Mouse (Mus musculus) small intestine, adult 2 months (tissue): ENCODE measurements around the gene S1pr1. TPM values are rescaled to one million over a fixed set of nuclear protein-coding genes. Genes with fewer than 3 reads are reported as not detected.
A peak's percentile ranks its signal among the peaks of the same experiment; 100 is the strongest.

Experiments used
- H3K27ac ChIP-seq: fragments of 200-500 bp; 2 replicates; pipeline ENCODE4 v1.5.1; 2012; ENCODE audit warnings: low read depth, low read length, control low read depth, inconsistent platforms; ENCODE audit not compliant: insufficient read depth
- H3K27me3 ChIP-seq: fragments of 200-500 bp; 2 replicates; pipeline ENCODE4 v1.6.1; 2012; ENCODE audit warnings: mild to moderate bottlenecking, moderate library complexity, low read length, inconsistent platforms; ENCODE audit not compliant: control insufficient read depth, insufficient read depth
- H3K36me3 ChIP-seq: fragments of 200-500 bp; 2 replicates; pipeline ENCODE4 v1.6.1; 2012; ENCODE audit warnings: mild to moderate bottlenecking, low read length, control low read depth, inconsistent platforms; ENCODE audit not compliant: control insufficient read depth, insufficient read depth
- H3K4me1 ChIP-seq: fragments of 200-500 bp; 2 replicates; pipeline ENCODE4 v1.6.1; 2012; ENCODE audit warnings: low read length, inconsistent platforms, mixed read lengths; ENCODE audit not compliant: control insufficient read depth, insufficient read depth, insufficient read length
- H3K4me3 ChIP-seq: fragments of 200-500 bp; 2 replicates; pipeline ENCODE4 v1.5.1; 2012; ENCODE audit warnings: low read depth, mild to moderate bottlenecking, control low read depth, inconsistent platforms, low read length, moderate library complexity
- CTCF ChIP-seq: fragments of 200-500 bp; IDR thresholded peaks from 2 replicates; pipeline ENCODE4 v1.5.1; 2012; ENCODE audit warnings: low read depth, mild to moderate bottlenecking, control low read depth, inconsistent platforms, low read length, moderate library complexity, mixed read lengths; ENCODE audit not compliant: insufficient replicate concordance, insufficient read length; ENCODE audit errors: extremely low read depth
- POLR2A ChIP-seq: fragments of 200-500 bp; IDR thresholded peaks from 2 replicates; pipeline ENCODE4 v1.6.1; 2012; ENCODE audit warnings: low read depth, mild to moderate bottlenecking, control low read depth, inconsistent platforms, low read length, moderate library complexity
- WGBS: fragments of 180-500 bp; shearing (Covaris S2); methylation state at CpG from one replicate; pipeline ENCODE4 v1.1.7; 2018; 5-methylcytosine and 5-hydroxymethylcytosine counted together
- polyA plus RNA-seq: library from polyadenylated mRNA; depleted of rRNA; stranded (reverse); fragments of >200 nt; gene quantifications from 2 replicates; pipeline ENCODE4 v1.2.3, GENCODE M21; 2012

S1pr1 gene
- polyA plus RNA-seq, 1 experiment: 13.5 TPM

DNA sequence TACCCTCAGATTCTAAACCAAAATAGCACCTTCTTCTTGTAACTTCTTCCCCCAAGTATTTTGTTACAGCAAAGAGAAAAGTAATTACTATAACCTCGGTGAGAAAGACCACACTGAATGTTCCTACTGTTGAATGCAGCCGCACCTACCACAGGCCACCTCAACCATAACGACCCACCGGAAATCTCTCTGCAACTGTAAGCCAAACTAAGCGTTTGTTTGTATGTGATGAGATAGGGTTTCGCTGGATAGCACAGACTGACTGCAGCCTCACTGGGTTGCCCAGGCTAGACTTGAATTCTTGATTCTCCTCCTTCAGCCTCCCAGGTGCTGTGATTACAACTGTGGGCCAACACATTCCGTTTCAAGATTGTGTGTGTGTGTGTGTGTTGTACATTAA is 15.5 kb upstream of the S1pr1 start:
- 86% methylated on average over 7 of the region's 7 CpGs for WGBS
- no peak overlapping the region for H3K27ac ChIP-seq
- H3K36me3 ChIP-seq: no peaks in the 10 kb centered on the region
- no peak for TF ChIP-seq POLR2A
- no peak for TF ChIP-seq CTCF
- no peak overlapping the region for H3K4me3 ChIP-seq
- H3K27me3 ChIP-seq: no peaks in the 10 kb centered on the region
- H3K4me1 ChIP-seq: no peaks in the 10 kb centered on the region

DNA sequence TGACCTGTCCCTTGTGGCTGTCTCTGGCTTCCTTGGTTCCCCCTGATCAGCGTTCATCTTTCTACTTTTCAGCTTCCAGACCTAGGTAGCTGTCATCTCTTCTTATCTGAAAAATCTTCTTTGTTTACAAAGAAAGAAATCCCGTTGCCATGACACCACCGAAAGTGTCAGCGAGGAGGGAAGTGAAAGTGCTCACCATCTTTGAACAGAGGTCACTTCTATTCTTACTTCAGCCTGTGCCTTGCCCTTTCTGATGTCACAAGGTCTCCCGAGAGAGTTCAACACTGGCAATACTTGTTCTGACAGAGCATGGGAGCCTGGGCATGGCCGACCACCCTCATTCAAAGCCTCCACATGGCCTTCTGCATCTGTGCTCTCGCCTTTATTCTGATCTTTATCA is 14.3 kb upstream of the S1pr1 start:
- WGBS: 43% methylated on average over 7 of the region's 7 CpGs
- Histone ChIP-seq H3K4me3 (no peak overlapping the region), H3K36me3 (no peaks in the 10 kb centered on the region), H3K4me1 (no peaks in the 10 kb centered on the region), H3K27ac (no peak overlapping the region), H3K27me3 (no peaks in the 10 kb centered on the region)
- TF ChIP-seq POLR2A (no peak), CTCF (no peak)

DNA sequence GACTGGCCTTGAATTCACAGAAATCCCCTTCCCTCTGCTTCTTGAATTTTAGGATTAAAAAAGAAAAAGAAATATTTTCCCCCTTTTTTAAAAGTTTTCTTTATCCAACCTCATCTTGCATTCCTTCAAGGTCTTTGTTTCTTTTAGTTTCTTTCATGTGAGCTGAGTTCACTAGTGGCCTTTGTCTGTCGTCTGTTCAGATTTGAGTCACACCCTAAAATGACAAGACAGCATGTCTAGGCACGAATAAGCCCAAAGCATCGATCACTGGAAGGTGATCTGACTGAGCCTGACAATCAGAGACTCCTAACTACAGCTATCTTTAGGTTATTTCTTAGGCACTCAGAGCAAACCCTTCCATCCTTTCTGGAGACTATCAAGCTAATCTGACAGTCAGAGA is 13.3 kb upstream of the S1pr1 start:
- Histone ChIP-seq H3K4me3 (no peak overlapping the region), H3K4me1 (no peaks in the 10 kb centered on the region), H3K27me3 (no peaks in the 10 kb centered on the region), H3K36me3 (no peaks in the 10 kb centered on the region), H3K27ac (no peak overlapping the region)
- no peak for TF ChIP-seq CTCF
- no peak for TF ChIP-seq POLR2A
- 57% methylated on average over 3 of the region's 3 CpGs for WGBS

DNA sequence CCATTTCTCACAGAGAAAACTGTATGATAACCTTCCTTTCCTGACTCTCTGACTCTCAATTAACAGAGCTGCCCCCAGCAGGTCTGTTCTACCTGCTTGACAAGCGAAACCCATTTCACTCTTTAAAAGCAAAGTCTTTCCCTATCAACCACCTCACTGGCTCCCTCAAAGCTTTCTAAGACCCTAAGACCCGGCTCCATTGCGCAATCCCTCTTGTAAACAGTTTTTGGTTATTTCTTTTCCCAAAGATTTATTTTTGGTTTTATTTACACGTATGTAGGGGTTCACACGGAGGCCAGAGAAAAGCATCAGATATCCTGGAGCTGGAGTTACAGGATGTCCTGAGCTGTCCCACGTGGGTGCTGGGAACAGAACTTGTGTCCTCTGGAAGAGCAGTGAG is 4.0 kb upstream of the S1pr1 start:
- 0 out of 2 replicates have a peak, but pooled peaks cover 3% of the 10 kb centered on the region for H3K4me1 ChIP-seq
- no peak overlapping the region for H3K4me3 ChIP-seq
- WGBS: 66% methylated on average over 6 of the region's 6 CpGs
- TF ChIP-seq CTCF: no peak
- no peak for TF ChIP-seq POLR2A
- no peaks in the 10 kb centered on the region for H3K36me3 ChIP-seq
- H3K27me3 ChIP-seq: peaks cover 14% of the 10 kb centered on the region; the same call in 1 of the 2 replicates
- H3K27ac ChIP-seq: no peak overlapping the region

DNA sequence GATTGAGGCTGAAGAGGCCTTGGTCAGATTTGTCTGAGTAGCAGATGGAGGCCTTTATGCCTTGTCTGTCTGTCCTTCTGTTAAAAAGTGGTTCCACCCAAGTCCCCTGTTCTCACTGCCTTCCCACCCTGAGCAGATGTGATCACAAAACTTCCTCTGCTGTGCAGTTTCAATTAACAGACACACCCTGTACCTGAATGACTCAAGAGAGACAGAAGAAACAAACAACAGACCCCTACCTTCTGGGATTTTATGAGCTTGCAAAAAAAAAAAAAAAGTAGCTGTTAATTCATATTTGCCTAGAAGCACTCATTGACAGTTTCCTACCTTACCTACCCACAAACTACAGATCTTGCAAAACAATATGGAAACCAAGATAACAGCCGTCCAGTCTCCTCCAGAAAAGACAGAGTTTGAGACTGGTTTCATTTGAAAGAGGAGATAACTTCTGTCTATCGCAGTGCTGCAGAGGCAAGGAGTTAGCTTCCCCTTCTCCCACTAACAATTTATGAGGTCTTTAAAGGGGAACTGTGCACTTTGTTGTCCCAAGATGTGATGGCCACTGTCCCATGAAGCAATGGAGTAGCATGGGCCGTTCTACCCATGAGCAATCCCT is 1.1 kb upstream of the S1pr1 start:
- TF ChIP-seq POLR2A (no peak), CTCF (no peak)
- Histone ChIP-seq H3K27ac (no peak overlapping the region), H3K4me3 (no peak overlapping the region), H3K36me3 (no peaks in the 10 kb centered on the region), H3K4me1 (0 out of 2 replicates have a peak, but pooled peaks cover 3% of the 10 kb centered on the region), H3K27me3 (peaks cover 18% of the 10 kb centered on the region; the same call in 1 of the 2 replicates)
- 65% methylated on average over 3 of the region's 3 CpGs for WGBS

DNA sequence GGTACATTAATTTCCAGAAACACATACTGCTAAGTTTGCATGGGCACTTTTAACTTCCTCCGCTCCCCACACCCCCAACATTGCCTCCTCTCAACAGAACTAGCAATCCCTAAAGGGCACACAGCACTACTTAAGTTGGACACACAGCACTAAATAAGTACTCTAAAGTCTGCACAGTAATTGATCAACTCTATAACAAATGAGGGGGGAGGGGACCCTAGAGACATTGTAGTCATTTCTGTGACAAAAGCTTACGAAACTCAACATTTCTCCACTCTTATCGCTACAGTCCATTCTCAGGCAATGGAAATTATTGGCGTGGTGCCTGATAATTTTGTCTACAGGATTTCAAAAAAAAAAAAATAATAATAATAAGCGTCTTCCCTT is 830 bp downstream of the S1pr1 start:
- Histone ChIP-seq H3K36me3 (no peaks in the 10 kb centered on the region), H3K4me3 (no peak overlapping the region), H3K27ac (peak overlapping the region; percentile 37; the same call in 1 of the 2 replicates), H3K4me1 (0 out of 2 replicates have a peak, but pooled peaks cover 3% of the 10 kb centered on the region), H3K27me3 (peaks cover 18% of the 10 kb centered on the region; the same call in 1 of the 2 replicates)
- WGBS: 16% methylated on average over 5 of the region's 5 CpGs
- TF ChIP-seq POLR2A (no peak), CTCF (no peak)

DNA sequence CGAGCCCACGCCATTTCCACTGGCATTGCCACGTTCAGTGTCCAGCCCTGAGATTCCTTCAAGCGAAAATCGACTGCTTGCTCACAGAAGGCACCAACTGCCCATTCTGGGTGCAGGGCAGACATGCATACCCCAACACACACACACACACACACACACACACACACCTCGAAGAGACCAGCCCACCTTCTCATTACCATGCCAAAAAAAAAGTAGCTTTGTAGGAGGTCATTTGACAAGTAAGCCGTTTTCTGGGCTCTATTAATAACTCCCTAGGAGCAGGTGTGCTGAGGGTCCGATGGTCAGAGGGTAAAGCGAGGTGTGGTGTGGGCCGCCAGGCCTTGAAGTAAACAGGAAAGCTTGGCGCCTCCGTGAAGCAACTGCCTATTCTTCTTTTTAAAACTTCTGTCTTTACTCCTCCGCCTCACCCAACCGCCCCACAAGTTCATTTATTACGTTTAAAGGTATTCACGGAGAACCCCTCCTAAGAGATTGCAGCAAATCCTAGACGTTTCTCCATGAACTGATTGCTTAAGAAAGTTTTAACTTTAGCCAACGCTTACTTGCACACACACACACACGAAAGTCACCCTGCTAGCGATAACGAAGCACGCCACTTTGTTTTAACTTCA is 1.3 kb downstream of the S1pr1 start:
- Histone ChIP-seq H3K36me3 (no peaks in the 10 kb centered on the region), H3K27ac (peak overlapping the region; percentile 49), H3K4me3 (peak overlapping the region; percentile 59), H3K4me1 (0 out of 2 replicates have a peak, but pooled peaks cover 3% of the 10 kb centered on the region), H3K27me3 (peaks cover 18% of the 10 kb centered on the region; the same call in 1 of the 2 replicates)
- 31% methylated on average over 22 of the region's 22 CpGs for WGBS
- TF ChIP-seq POLR2A (no peak), CTCF (no peak)
